Mouse (Mus musculus) lung, postnatal 36 days (tissue): ENCODE data around the gene Wfdc8.

ENCODE experiments used
- DNase-seq: peaks from one replicate; pipeline ENCODE4 v3.0.0; 2022; ENCODE audit warnings: mixed read lengths

The Wfdc8 gene

GRCm38 (mm10) chr2:164562391-164563188 lies 50.8 kb downstream of the Wfdc8 start, which contains the start of gene Wfdc2:
Wfdc2 (plus strand) TSS chr2:164562413.
- DNase-seq = peak; percentile 87

GRCm38 (mm10) chr2:164560106-164560505 lies 53.3 kb downstream of the Wfdc8 start:
- DNase-seq = no peak

- DNase-seq = peak; percentile 74
Observed at GRCm38 (mm10) chr2:164558991-164559645, 54.3 kb downstream of the Wfdc8 start.

DNA sequence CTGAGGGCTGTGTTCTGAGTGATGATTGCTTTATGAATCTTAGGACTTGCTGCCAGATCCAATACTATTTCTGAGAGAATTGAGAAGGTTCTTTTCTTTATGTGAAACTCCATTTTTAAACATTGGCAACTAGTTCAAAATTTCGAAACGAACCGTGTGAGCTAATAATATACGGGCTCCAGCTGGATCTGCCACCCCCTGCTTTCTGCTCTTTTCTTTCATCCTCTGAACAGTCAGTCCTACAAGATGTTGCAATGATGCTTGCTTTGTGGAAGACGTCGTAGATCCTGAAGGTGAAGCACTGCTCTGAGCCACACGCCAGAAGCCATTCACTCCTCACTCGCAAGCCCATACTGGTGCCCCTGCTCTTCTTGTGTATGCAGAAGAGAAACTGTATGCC lies 55.0 kb downstream of the Wfdc8 start:
- DNase-seq = no peak

GRCm38 (mm10) chr2:164551502-164551901 lies 61.9 kb downstream of the Wfdc8 start:
- DNase-seq = peak; percentile 58

DNA sequence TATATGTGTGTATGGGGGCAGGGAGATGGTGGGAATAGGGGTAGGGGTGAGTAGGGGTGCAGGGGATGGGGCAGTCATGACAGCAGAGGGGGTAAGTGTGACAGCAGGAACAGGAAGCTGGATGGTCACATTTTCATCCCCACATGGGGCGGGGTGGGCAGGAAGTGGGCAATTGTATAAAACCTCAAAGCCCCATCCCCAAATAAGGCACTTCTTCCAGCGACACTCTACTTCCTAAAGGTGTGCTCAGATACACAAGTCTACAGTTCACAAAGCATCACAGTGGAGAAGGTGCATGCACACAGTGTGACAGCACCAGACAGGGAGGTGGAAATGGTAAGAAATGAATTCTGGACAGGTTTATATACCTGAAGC lies 62.5 kb downstream of the Wfdc8 start:
- no peak for DNase-seq

DNA sequence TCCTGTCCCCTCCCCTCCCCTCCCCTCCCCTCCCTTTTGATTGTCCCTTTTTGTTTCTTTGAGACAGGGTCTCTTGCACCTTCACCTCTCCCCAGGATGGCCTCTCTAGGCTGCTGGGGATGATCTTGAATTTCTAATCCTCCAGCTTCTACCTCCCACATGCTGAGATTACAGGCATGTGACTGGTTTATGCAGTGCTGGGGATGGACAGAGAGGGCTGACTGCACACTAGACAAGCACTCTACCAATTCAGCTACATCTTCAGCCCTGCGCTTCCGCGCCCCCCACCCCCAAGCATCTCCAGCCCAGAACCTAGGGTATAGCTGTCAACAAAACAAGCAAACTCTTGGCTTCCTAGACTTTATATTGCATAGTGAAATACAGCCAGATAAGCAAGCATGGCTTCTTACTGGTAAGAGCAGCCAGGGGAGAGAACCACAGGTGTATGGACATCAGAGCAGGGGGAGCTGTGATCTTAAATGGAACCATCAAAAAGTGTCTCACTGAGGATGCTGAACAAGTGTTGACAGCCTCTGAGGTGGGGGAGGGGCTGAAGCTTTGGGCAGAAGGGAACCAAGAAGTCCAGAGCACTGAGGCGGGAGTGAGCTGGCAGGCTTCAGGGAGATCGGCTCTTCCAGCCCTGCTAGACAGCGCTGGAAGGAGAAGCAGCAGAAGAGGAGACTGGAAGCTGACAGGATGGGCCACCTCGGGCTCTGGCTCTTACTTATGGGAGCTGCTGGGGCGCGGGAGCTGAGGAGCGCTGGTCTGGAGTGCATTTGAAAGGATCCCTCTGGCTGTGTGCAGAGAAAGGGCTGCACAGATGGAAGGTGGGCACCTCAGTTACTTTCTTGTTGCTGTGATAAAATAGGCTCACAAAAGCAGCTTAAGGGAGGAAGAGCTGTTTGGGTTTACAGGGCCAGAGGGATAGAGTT lies 63.2 kb downstream of the Wfdc8 start:
- no peak for DNase-seq

DNA sequence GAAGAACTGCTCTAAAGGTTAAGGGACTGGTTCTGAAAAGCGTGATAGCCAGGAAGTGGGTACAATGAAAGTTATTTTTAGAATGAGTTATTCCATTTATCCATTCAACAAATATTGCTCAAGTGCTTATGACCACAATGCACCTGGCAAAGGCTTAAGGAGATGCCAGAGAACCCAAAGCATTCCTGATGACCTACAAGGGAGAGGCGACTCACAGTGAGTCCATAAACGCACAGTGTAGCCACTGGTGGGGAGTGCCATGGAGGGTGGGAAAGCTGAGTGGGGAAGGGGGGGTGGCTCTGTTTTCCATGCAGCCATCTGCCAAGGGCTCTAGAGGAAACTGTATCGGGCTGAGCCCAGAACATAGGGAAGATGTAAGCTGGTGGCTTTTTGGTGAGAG lies 64.1 kb downstream of the Wfdc8 start:
- DNase-seq = peak; percentile 72
